Mouse (Mus musculus) midbrain, embryonic 12.5 days (tissue): Measurements from ENCODE around the gene Rtn2. TPM values are rescaled to one million over a fixed set of nuclear protein-coding genes. Genes with fewer than 3 reads are reported as not detected.

Experiments used
- ATAC-seq: fragments of 200-750 bp; cut with Nextera tagmentation; 2 replicates; pipeline ENCODE4 v1.8.0; 2017; ENCODE audit warnings: low read depth, moderate TSS enrichment, moderate library complexity; ENCODE audit not compliant: low FRiP score
- H3K27ac ChIP-seq: fragments of 300-500 bp; sonication (generic); replicated peaks from 2 replicates; pipeline ENCODE4 v1.5.1; 2016; ENCODE audit warnings: mild to moderate bottlenecking
- H3K27me3 ChIP-seq: fragments of 300-500 bp; sonication (generic); 2 replicates; pipeline ENCODE4 v1.6.1; 2016; ENCODE audit warnings: mild to moderate bottlenecking
- H3K36me3 ChIP-seq: fragments of 300-500 bp; sonication (generic); 2 replicates; pipeline ENCODE4 v1.6.1; 2016
- H3K4me1 ChIP-seq: fragments of 300-500 bp; sonication (generic); 2 replicates; pipeline ENCODE4 v1.6.1; 2016
- H3K4me2 ChIP-seq: fragments of 300-500 bp; sonication (generic); replicated peaks from 2 replicates; pipeline ENCODE4 v1.6.1; 2016; ENCODE audit warnings: mild to moderate bottlenecking, moderate library complexity
- H3K4me3 ChIP-seq: fragments of 300-500 bp; sonication (generic); 2 replicates; pipeline ENCODE4 v1.5.1; 2016; ENCODE audit warnings: mild to moderate bottlenecking
- H3K9ac ChIP-seq: fragments of 300-500 bp; sonication (generic); replicated peaks from 2 replicates; pipeline ENCODE4 v1.6.1; 2016; ENCODE audit warnings: mild to moderate bottlenecking, moderate library complexity
- H3K9me3 ChIP-seq: fragments of 300-500 bp; sonication (generic); 2 replicates; pipeline ENCODE4 v1.6.1; 2016; ENCODE audit warnings: mild to moderate bottlenecking
- WGBS: fragments of 180-500 bp; shearing (Covaris S2); methylation state at CpG from one replicate; pipeline ENCODE4 v1.1.7; 2016; 5-methylcytosine and 5-hydroxymethylcytosine counted together
- polyA plus RNA-seq: library from polyadenylated mRNA; unstranded; fragments of >200 nt; fragmentation: Nextera tagmentation; extraction: Ambion mirVana; gene quantifications from 2 replicates; pipeline ENCODE4 v1.2.1, GENCODE M21; 2016

Rtn2 gene
- polyA plus RNA-seq, 1 experiment from 2014 or later: 74.6 TPM

DNA sequence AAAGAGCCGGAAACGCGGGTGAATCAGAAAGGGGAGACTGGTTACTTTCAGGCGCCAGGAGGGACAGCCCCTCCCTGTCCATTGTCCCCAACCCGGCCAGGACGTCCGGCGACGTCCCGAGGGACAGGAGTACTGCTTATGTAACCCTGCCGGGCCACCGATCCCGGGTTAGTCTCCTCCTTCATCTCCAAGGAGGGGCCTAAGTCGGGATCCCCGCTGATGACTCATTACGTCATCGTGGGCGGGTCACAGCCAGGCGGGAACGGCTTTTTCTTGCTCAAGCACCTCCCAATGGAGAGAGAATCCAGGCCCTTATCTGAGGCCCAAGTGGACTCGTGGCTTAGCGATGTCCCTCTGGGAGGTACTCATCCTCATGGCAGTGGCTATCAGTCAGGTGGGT lies 44.7 kb downstream of the Rtn2 start:
- no peaks in the 10 kb centered on the region for H3K9me3 ChIP-seq
- peaks cover 19% of the 10 kb centered on the region for H3K4me1 ChIP-seq
- H3K4me3 ChIP-seq: peak overlapping the region; percentile 35
- WGBS: under 1% methylated on average over 22 of the region's 22 CpGs
- peak; percentile 62 for ATAC-seq
- H3K27me3 ChIP-seq: peaks cover 16% of the 10 kb centered on the region
- peak overlapping the region; percentile 35 for H3K9ac ChIP-seq
- H3K36me3 ChIP-seq: no peaks in the 10 kb centered on the region
- H3K27ac ChIP-seq: peak overlapping the region; percentile 31; the same call in 1 of the 2 replicates
- peak overlapping the region; percentile 56 for H3K4me2 ChIP-seq

DNA sequence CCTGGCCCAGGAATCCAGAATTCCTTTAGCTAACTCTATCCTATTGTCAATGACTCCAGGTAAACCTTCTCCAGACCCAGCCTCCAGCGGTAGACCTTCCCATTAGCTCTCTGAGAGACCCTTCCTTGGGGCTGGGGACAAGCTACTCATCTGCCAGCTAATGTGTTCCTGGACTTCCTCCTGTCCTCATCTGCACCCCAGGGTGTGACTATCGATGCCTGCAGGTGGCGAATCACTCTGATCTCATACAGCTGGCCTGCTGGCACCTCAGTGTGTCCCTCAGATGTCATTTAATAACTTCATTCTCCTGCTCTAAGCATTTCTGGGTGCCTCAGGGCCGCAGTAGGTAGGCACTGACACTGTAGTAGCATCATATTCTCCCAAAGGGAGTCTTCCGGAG lies 45.4 kb downstream of the Rtn2 start:
- ATAC-seq: no peak
- no peaks in the 10 kb centered on the region for H3K9me3 ChIP-seq
- H3K36me3 ChIP-seq: no peaks in the 10 kb centered on the region
- H3K4me3 ChIP-seq: no peak overlapping the region
- peaks cover 22% of the 10 kb centered on the region for H3K4me1 ChIP-seq
- no peak overlapping the region for H3K27ac ChIP-seq
- peaks cover 10% of the 10 kb centered on the region for H3K27me3 ChIP-seq
- H3K4me2 ChIP-seq: 0 out of 2 replicates have a peak overlapping the region, but pooled peaks have one; percentile 56
- WGBS: 86% methylated on average over 5 of the region's 5 CpGs
- H3K9ac ChIP-seq: 0 out of 2 replicates have a peak overlapping the region, but pooled peaks have one; percentile 6

GRCm38 (mm10) chr7:19328425-19328824 lies 46.0 kb downstream of the Rtn2 start:
- H3K9me3 ChIP-seq: no peaks in the 10 kb centered on the region
- H3K36me3 ChIP-seq: no peaks in the 10 kb centered on the region
- no peak for ATAC-seq
- no peak overlapping the region for H3K4me2 ChIP-seq
- H3K4me1 ChIP-seq: peaks cover 24% of the 10 kb centered on the region
- H3K27ac ChIP-seq: no peak overlapping the region
- no peak overlapping the region for H3K4me3 ChIP-seq
- peaks cover 8% of the 10 kb centered on the region; the same call in 1 of the 2 replicates for H3K27me3 ChIP-seq
- H3K9ac ChIP-seq: no peak overlapping the region

- no peak overlapping the region for H3K4me3 ChIP-seq
- 64% methylated on average over 2 of the region's 2 CpGs for WGBS
- H3K27ac ChIP-seq: no peak overlapping the region
- no peaks in the 10 kb centered on the region for H3K9me3 ChIP-seq
- peaks cover 18% of the 10 kb centered on the region for H3K4me1 ChIP-seq
- no peak overlapping the region for H3K4me2 ChIP-seq
- H3K9ac ChIP-seq: no peak overlapping the region
- H3K27me3 ChIP-seq: peaks cover 12% of the 10 kb centered on the region
- ATAC-seq: peak; percentile 35; the same call in 1 of the 2 replicates
- no peaks in the 10 kb centered on the region for H3K36me3 ChIP-seq
Measured at GRCm38 (mm10) chr7:19331910-19332309, 49.5 kb downstream of the Rtn2 start.

DNA sequence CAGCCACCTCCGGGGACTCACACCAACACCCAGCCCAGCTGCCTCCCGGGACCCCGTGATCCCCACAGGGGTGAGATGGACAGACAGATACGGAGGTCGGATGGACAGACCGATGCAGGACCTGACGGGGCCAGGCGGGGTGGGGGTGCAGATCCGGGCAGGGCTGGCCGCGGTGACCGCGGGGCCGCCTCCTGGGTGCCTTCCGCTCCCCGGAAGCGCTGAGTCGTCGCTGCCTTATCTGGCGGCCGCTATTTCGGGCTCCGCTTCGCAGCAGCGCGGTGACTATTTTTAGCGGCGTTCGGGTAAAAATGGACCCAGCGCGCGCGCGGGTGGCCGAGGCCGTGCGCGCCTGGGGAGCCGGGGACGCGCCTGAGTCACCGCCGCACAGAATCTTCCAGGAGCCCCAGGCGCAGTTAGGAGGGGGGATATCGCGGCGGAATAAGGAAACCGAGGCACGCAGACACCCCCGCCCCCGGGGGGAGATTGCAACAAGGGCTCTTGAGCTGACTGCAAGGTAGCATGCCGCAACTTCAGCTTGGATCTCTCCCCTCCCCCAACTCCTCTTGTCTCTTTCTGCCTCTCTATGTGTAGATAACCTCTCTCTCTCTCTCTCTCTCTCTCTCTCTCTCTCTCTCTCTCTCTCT lies 50.4 kb downstream of the Rtn2 start:
- ATAC-seq: peak; percentile 69
- WGBS: under 1% methylated on average over 51 of the region's 52 CpGs
- peak overlapping the region; percentile 66 for H3K4me3 ChIP-seq
- peak overlapping the region; percentile 66 for H3K27ac ChIP-seq
- no peaks in the 10 kb centered on the region for H3K9me3 ChIP-seq
- H3K4me1 ChIP-seq: peaks cover 11% of the 10 kb centered on the region; the same call in 1 of the 2 replicates
- H3K4me2 ChIP-seq: peak overlapping the region; percentile 90
- no peaks in the 10 kb centered on the region for H3K36me3 ChIP-seq
- H3K27me3 ChIP-seq: peaks cover 22% of the 10 kb centered on the region
- H3K9ac ChIP-seq: peak overlapping the region; percentile 86

- H3K27ac ChIP-seq: no peak overlapping the region
- WGBS: 42% methylated on average over 3 of the region's 3 CpGs
Measured at GRCm38 (mm10) chr7:19335583-19335982, 53.2 kb downstream of the Rtn2 start.

DNA sequence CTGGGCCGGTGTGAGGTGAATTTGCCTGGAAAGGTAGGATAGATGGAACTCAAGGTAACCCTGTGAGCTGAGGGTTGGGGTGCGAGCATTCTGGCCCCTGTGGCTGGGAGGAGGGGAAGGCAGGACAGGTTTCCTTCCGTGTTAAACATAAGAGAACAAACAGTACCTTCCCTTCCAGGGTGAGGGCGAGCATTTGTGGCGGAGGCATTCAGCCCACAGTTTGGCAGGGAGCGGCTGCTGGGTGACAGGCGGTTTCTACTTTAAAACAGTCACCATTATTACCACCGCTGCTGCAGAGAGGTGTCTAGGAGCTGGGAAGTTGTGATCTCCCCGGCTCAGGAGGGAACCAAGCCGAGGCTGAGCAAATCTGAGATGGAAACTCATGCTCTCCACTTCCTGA lies 54.7 kb downstream of the Rtn2 start:
- ATAC-seq: no peak
- Histone ChIP-seq H3K9me3 (no peaks in the 10 kb centered on the region), H3K4me2 (no peak overlapping the region), H3K27me3 (peaks cover 40% of the 10 kb centered on the region), H3K9ac (no peak overlapping the region), H3K4me3 (no peak overlapping the region), H3K27ac (no peak overlapping the region), H3K4me1 (peaks cover 21% of the 10 kb centered on the region), H3K36me3 (no peaks in the 10 kb centered on the region)
- 62% methylated on average over 10 of the region's 10 CpGs for WGBS

More at GRCm38 (mm10) chr7:19335583-19335982, 53.2 kb downstream of the Rtn2 start:
- no peaks in the 10 kb centered on the region for H3K36me3 ChIP-seq
- H3K4me2 ChIP-seq: no peak overlapping the region
- H3K9me3 ChIP-seq: no peaks in the 10 kb centered on the region
- ATAC-seq: no peak
- H3K27me3 ChIP-seq: peaks cover 32% of the 10 kb centered on the region
- no peak overlapping the region for H3K4me3 ChIP-seq
- peaks cover 11% of the 10 kb centered on the region; the same call in 1 of the 2 replicates for H3K4me1 ChIP-seq
- no peak overlapping the region for H3K9ac ChIP-seq

GRCm38 (mm10) chr7:19338060-19338459 lies 55.6 kb downstream of the Rtn2 start:
- ATAC-seq: no peak
- H3K9me3 ChIP-seq: no peaks in the 10 kb centered on the region
- peaks cover 22% of the 10 kb centered on the region for H3K4me1 ChIP-seq
- no peak overlapping the region for H3K4me3 ChIP-seq
- H3K27me3 ChIP-seq: peaks cover 44% of the 10 kb centered on the region
- no peak overlapping the region for H3K4me2 ChIP-seq
- no peaks in the 10 kb centered on the region for H3K36me3 ChIP-seq
- H3K27ac ChIP-seq: no peak overlapping the region
- no peak overlapping the region for H3K9ac ChIP-seq
- 69% methylated on average over 2 of the region's 2 CpGs for WGBS

DNA sequence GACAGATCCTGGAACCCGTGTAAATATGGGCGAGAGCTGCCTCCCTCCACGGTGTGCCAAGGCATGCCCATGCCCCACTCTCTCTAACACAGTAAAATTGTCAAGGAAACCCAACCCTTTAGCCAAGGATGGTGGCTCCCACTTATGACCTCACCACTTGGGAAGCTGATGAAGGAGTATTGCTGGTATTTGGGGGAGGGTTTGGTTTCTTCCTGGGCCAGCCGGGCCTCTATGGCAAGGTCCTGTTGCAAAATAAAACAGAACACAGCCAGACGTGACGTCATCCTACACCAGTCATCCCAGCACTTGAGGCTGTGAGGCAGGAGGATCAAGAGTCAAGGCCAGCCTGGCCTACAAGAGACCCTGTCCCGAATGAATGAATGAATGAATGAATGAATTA lies 56.2 kb downstream of the Rtn2 start:
- no peaks in the 10 kb centered on the region for H3K9me3 ChIP-seq
- 73% methylated on average over 7 of the region's 7 CpGs for WGBS
- no peak for ATAC-seq

GRCm38 (mm10) chr7:19341250-19341649 lies 58.8 kb downstream of the Rtn2 start:
- H3K27me3 ChIP-seq: peaks cover 41% of the 10 kb centered on the region
- H3K4me3 ChIP-seq: peak overlapping the region; percentile 54; the same call in 1 of the 2 replicates
- H3K9ac ChIP-seq: no peak overlapping the region
- no peaks in the 10 kb centered on the region for H3K36me3 ChIP-seq
- WGBS: 19% methylated on average over 10 of the region's 10 CpGs
- peak overlapping the region; percentile 96 for H3K4me2 ChIP-seq
- peaks cover 29% of the 10 kb centered on the region for H3K4me1 ChIP-seq
- no peak for ATAC-seq
- no peaks in the 10 kb centered on the region for H3K9me3 ChIP-seq
- H3K27ac ChIP-seq: no peak overlapping the region

More for the DNA sequence above, 56.2 kb downstream of the Rtn2 start:
- no peak overlapping the region for H3K4me2 ChIP-seq
- peaks cover 19% of the 10 kb centered on the region for H3K4me1 ChIP-seq
- no peak overlapping the region for H3K4me3 ChIP-seq
- no peak overlapping the region for H3K27ac ChIP-seq
- no peaks in the 10 kb centered on the region for H3K36me3 ChIP-seq
- peaks cover 47% of the 10 kb centered on the region for H3K27me3 ChIP-seq
- no peak overlapping the region for H3K9ac ChIP-seq

- peaks cover 40% of the 10 kb centered on the region for H3K27me3 ChIP-seq
- H3K4me1 ChIP-seq: peaks cover 29% of the 10 kb centered on the region
- peak overlapping the region; percentile 70 for H3K9ac ChIP-seq
- ATAC-seq: no peak
- no peaks in the 10 kb centered on the region for H3K9me3 ChIP-seq
- under 1% methylated on average over 41 of the region's 41 CpGs for WGBS
- H3K27ac ChIP-seq: no peak overlapping the region
- H3K36me3 ChIP-seq: no peaks in the 10 kb centered on the region
- peak overlapping the region; percentile 96 for H3K4me2 ChIP-seq
- H3K4me3 ChIP-seq: peak overlapping the region; percentile 54
Measured at GRCm38 (mm10) chr7:19341761-19342409, 59.5 kb downstream of the Rtn2 start.

GRCm38 (mm10) chr7:19342481-19343027 lies 60.1 kb downstream of the Rtn2 start:
- Histone ChIP-seq H3K4me2 (peak overlapping the region; percentile 96), H3K9me3 (no peaks in the 10 kb centered on the region), H3K4me3 (peak overlapping the region; percentile 54), H3K4me1 (peaks cover 29% of the 10 kb centered on the region), H3K27me3 (peaks cover 33% of the 10 kb centered on the region), H3K36me3 (no peaks in the 10 kb centered on the region), H3K27ac (no peak overlapping the region), H3K9ac (peak overlapping the region; percentile 70)
- WGBS: under 1% methylated on average over 27 of the region's 27 CpGs
- ATAC-seq: no peak
